Mouse (Mus musculus): ENCODE results near the gene Wdr76.
"Not testable (repeated sequence)": the region's sequence is repeated elsewhere in the genome, so short reads cannot be mapped to it uniquely, and the experiment has no call there.

The Wdr76 gene

DNA sequence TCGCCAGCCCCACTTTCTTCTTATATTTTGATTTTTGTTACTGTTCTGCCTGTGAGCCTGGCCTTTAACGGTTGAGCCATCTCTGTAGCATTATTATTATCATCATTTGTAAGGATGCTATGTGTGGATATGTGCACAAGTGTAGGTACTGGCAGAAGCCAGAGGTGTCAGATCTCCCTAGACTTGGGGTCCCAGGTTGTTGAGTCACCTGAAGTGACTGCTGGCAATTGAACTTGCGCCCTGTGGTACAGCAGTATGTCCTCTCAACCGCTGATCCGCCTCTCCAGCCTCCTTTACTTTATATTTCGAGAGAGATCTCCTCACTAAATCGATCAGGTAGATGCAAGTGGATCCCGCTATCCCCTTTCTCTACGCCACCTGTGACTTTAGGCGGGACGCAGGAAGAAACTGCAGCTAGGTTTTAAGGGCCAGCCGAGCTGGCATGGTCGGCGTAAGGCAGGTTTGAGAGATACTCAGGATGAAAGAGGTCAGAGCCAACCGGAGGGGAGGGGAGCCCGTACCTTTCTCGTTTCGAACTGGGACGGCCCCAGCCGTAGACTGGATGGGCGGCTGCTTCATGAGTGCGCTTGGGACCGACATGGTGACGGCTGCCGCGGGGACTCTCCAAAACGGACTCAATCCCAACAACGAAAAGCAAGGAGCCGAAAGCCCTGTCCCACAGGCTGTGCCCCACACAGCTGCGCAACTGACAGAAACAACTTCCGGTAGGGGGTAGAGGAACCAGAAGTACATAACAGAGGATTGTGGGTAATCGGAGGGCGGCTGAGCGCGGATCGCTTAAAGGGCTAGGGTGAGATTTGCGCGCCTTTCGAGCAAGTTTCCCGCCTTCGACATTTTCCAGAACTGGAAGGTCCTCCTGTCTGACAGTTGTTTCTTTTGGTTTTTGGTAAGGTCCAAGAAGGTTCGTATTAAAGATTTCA is at the start of gene Wdr76, which contains the start of gene Mfap1a:
Wdr76 (plus strand) TSS at position 782 of the 941 bp plus-strand sequence.
Mfap1a (minus strand) TSS at position 724 of the 941 bp plus-strand sequence.
- peak; percentile 89 to 90 for DNase-seq (ENCODE audit: low spot score in 2 of 2)

DNA sequence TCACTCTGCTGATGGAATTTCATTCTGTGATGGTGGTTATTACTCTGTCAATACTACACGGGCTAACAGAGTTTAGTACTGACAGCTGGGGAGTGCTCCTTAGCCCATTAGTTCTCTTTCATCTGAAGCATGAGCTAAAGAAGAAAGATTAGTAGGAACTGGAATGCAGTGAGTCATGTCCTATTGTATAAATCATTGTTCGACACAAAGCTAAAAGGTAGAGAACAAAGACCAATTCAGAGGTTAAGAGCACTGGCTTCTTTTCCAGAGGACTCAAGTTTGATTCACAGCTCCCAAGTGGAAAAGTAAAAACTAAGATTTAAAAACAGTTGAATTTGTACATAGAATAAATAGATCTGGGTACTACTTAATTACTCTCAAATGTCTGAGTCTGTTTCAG is 46.5 kb upstream of the Wdr76 start:
- no peak for DNase-seq (ENCODE audit: low spot score in 2 of 2)

DNA sequence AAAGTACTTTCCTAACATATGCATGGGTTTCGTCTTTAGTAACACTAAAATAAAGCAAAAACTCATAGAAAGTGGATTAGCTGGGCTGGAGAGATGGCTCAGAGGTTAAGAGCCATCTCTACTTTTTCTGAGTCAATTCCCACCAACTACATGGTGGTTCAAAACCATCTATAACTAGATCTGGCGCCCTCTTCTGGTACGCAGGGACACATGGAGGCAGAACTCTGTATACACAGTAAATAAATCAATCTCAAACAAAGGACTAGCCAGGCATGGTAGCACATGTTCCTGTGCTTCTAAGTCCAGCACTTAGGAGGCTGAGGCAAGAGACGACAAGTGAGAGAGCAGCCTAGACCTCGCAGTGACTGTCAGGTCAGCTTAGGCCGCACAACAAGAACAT is 37.5 kb upstream of the Wdr76 start:
- not testable (repeated sequence) for DNase-seq (ENCODE audit: low spot score in 2 of 2)

DNA sequence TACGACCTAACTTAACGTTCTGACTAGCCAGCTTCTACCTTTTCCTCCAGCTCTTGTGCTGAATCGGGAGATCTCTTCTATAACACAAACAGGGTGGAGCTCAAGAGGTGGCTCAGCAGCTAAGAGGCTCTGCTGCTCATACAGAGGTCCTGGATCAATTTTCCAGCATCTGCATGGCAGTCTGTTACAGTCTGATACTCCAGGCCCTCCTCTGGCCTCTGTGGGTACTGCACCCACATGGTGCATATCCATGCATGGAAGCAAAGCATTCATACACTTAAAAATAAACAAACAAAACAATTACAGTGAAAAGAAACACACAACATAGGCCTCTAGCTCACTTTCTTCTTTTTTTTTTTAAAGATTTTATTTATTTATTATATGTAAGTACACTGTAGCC is 33.7 kb upstream of the Wdr76 start:
- DNase-seq (ENCODE audit: low spot score in 2 of 2) = not testable (repeated sequence)

DNA sequence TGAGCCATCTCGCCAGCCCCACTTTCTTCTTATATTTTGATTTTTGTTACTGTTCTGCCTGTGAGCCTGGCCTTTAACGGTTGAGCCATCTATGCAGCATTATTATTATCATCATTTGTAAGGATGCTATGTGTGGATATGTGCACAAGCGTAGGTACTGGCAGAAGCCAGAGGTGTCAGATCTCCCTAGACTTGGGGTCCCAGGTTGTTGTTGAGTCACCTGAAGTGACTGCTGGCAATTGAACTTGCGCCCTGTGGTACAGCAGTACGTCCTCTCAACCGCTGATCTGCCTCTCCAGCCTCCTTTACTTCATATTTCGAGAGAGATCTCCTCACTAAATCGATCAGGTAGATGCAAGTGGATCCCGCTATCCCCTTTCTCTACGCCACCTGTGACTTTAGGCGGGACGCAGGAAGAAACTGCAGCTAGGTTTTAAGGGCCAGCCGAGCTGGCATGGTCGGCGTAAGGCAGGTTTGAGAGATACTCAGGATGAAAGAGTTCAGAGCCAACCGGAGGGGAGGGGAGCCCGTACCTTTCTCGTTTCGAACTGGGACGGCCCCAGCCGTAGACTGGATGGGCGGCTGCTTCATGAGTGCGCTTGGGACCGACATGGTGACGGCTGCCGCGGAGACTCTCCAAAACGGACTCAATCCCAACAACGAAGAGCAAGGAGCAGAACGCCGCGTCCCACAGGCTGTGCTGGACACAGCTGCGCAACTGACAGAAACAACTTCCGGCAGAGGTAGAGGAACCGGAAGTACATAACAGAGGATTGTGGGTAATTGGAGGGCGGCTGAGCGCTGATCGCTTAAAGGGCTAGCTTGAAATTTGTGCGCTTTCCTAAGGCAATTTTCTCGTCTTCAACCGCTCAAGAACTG is 33.0 kb upstream of the Wdr76 start, which contains the start of gene Mfap1b:
Mfap1b (minus strand) TSS at position 767 of the 879 bp plus-strand sequence.
- peak; percentile 89 to 92 for DNase-seq (ENCODE audit: low spot score in 2 of 2)

DNA sequence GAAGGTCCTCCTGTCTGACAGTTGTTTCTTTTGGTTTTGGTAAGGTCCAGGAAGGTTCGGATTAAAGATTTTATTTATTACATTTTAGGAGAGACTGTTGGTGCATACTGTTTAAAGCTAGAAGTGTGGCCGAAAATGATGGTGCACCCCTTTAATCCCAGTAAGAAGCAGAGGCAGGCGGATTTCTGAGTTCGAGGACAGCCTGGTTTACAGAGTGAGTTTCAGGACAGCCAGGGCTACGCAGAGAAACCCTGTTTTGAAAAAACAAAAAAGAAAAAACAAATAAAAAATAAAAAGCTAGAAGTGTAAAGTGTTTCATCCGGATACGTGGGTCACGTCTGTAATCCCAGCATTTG is 32.4 kb upstream of the Wdr76 start:
- DNase-seq (ENCODE audit: low spot score in 2 of 2) = no peak

DNA sequence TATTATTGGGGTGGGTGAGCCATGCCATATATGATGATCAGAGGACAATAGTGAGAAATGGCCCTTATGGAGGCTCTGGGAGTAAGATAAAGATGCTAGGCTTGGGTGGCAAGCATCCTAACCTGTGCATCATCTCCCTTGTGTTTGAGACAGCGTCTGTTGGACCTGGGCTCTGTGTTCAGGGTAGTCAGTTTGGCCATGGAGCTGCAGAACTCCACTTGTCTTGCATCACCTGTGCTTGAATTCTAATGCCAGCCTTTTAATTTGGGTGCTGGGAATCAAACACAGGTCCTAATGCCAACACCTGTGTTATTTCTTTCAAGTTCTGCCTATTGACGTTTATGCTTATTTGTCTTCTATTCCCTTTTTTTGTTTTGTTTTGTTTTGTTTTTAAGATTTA is 31.2 kb upstream of the Wdr76 start:
- DNase-seq (ENCODE audit: low spot score in 2 of 2) = not testable (repeated sequence)

DNA sequence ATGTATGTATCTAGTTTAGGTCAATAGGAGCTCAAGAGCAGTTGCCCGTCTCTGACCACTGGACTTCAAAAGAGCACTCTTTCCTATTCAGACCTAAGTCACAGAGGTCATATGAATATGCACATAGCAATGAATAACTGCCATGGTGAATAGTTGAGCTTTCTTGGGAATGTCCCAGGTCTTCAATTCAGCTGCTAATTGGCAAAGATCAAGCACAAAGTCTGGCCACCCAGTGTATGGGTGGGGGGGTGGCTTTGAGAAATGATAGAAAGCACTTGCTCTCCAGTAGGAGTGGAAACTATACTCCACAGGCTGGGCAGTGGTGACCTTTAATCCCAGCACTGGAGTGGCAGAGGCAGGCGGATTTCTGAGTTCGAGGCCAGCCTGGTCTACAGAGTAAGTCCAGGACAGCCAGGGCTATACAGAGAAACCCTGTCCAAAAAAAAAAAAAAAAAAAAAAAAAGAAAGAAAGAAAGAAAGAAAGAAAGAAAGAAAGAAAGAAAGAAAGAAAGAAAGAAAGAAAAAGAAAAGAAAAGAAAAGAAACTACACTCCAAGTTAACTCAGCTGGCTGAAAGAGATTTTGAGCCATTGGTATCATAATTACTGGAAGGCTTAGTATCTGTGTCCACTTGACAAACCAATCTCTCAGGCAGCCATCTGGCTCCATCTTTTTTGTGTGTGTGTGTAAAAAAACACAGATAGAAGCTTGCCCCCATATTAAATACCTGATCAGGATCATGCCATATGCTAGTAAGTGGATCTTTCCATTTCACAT is 28.8 kb upstream of the Wdr76 start:
- DNase-seq (ENCODE audit: low spot score in 2 of 2) = no peak

DNA sequence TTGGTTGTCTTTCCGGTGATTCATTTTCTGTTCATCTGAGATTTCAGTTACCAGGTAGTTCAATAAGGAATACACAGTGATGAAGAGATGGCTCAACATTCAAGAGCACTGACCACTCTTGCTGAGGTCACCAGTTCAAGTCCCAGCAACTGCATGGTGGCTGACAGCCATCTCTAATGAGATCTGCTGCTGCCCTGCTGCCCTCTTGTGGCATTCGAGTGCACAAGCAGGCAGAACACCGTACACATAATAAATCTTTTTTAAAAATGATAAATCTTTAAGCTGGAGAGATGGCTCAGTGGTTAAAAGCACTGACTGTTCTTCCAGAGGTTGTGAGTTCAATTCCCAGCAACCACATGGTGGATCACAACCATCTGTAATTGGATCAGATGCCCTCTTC is 26.0 kb upstream of the Wdr76 start:
- DNase-seq (ENCODE audit: low spot score in 2 of 2) = no peak

DNA sequence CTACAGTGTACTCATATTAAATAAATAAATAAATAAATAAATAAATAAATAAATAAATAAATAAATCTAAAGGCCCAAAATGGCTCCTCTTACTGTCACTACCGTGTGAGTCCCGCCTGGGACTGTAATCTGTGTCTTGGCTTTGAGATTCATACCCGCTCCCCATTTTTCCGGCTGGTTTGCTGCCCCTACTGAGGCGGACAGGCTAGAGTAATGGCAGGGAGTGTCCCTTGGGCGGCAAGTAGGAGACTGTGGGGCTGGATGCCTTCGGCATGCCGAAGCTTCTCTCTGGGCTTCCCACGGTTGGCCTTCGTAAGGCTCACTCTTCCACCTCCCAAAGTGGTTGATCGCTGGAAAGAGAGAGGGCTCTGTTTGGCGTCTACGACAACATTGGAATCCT is 25.6 kb upstream of the Wdr76 start:
- not testable (repeated sequence) for DNase-seq (ENCODE audit: low spot score in 2 of 2)

DNA sequence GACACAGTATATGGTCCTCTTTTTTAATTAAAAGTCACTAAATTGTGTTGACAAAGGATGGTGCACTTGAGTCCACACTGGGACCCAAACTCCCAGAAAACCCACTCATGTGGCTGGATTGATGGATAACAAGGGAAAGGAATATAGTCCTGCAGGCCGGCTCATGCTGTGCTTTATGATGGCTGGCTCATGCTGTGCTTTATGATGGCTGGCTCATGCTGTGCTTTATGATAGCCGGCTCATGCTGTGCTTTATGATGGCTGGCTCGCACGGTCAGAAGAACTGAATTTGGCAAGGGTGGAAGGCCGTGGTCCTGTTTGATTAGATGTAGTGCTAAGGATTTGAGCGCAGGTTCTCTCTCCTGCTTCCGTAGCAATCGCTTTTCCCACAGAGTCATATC is 22.9 kb upstream of the Wdr76 start:
- no peak for DNase-seq (ENCODE audit: low spot score in 2 of 2)

DNA sequence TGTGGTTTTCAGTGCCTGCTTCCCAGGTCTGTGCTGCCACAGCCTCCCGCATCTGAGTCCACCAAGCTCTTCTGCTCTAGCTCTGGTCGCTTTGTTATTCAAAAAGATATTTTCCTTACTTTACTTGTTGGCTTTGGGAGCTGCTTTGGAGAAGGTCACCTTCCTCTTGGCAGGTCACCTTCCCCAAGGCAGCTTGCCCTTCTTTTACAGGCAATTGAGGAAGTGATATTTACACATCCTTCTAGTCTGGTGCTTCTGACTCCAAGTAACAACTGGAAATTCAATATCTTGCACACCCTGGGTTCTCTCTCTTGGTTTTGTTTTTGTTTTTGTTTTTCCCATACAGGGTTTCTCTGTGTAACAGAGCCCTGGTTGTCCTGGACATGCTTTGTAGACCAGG is 22.1 kb upstream of the Wdr76 start:
- not testable (repeated sequence) for DNase-seq (ENCODE audit: low spot score in 2 of 2)

DNA sequence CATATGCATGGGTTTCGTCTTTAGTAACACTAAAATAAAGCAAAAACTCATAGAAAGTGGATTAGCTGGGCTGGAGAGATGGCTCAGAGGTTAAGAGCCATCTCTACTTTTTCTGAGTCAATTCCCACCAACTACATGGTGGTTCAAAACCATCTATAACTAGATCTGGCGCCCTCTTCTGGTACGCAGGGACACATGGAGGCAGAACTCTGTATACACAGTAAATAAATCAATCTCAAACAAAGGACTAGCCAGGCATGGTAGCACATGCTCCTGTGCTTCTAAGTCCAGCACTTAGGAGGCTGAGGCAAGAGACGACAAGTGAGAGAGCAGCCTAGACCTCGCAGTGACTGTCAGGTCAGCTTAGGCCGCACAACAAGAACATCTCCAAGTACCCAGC is 5.0 kb upstream of the Wdr76 start:
- not testable (repeated sequence) for DNase-seq (ENCODE audit: low spot score in 2 of 2)

DNA sequence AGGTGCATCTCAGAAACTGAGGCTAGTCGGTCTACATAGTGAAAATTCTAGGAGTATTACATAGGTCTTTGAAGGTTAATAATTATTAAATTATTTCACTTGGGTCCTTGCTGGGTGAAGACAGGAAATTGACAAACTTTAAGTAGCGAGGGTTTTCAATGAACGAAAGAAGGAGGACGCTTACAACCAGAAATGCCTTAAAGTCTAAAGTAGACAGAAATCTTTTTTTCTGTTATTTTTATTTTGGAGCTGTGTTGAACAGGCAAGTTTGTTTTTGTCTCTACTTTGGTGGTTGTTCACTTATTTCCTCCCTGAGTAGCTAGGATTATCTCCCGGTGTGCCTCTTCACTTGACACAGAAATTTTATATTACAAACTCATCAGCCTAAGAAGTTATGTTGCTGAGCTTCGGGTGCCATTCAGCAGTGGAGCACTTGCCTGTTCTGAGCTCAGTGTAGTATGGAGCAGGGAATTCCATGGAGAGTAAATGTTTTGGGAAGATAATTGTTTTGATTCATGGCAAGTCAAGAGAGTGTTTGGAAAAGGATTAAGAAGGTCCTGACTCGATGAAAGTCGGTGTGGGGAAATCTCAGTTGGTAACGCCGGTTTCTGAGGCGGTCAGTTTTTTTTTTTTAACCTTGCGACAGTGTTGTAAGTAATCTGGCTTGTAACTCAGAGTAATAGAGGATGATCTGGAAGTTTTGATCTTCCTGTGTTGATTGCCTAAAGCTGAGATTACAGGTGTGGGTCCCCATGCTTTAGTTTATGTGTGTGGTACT is 839 bp downstream of the Wdr76 start:
- no peak for DNase-seq (ENCODE audit: low spot score in 2 of 2)

DNA sequence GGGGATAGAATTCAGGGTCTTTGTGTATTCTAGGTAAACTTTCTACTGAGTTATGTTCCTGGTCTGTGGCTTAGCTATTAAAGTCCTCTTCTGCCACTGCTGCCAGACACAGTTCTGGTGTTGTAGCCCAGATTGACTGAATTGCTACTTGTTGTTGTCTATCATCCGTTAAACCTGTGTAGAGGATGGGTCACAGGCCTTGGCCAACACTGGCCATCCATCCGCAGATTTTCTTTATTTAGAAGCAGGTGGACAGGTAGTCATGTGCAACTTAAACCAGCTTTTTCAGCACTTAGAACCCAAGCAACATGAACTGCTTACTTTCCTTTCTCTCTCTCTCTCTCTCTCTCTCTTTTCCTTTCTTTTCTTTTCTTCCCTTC is 1.4 kb downstream of the Wdr76 start:
- DNase-seq (ENCODE audit: low spot score in 2 of 2) = no peak

DNA sequence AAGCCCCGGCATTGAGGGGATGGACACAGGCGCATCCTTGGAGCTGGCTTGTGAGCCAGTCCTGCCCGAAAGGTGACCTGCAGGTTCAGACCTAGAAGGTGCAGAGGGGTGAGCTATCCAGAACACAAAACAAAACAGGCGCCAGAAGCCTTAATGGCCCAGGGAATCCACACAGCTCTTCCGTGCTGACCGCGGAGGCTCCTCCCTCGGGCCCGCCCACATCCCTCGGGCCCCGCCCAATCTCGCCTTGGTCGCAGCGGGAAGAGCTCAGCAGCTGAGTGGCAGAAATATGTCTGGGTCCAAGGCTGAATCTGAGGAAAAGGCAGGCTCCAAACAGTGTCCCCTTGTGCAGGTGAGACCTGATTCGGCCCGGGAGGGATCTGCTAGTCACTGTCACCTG is 3.1 kb downstream of the Wdr76 start:
- peak; percentile 60 to 71 for DNase-seq (ENCODE audit: low spot score in 2 of 2)

DNA sequence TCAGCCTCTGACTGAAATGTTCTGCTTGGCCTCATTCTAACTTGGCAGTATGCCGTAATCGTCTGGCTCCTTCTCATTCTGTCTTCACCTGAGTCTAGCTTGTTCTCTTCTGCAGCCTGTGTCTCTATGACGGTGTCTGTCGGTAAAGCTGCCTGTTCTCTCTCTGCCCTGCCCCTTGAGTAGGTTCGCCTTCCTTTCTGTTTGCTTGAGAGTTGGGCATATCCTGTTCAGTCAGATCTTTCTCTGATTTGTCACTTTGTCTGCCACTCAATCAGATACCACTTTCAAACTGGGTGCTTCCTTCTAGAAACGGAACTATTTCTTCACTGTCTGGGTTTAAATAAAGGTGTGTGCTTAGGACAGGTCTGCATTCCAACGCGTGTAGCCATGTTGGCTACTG is 4.9 kb downstream of the Wdr76 start:
- no peak for DNase-seq (ENCODE audit: low spot score in 2 of 2)

DNA sequence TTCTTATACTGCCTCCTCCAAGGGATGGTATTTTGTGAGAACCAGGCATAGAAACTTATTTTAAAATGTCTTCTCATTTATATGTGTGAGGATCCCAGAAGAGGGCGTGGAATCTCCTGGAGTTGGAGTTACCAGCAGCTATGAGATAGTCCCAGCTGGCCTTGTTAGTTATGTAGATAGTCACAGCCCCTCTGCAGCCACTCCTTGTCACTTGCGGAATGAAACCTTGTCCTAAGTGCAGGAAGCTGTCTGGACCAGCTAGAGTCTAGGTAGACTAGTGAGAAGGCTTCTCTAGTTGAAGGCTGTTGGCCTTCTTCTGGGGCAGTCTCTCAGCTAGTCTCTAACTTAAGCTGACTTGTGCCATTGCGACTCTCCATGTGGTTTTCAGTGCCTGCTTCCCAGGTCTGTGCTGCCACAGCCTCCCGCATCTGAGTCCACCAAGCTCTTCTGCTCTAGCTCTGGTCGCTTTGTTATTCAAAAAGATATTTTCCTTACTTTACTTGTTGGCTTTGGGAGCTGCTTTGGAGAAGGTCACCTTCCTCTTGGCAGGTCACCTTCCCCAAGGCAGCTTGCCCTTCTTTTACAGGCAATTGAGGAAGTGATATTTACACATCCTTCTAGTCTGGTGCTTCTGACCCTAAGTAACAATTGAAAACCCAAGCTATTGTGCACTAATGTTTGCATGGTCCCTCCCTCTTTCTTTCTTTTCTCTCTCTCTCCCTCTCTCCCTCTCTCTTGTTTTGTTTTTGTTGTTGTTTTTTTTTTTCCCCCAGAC is 6.7 kb downstream of the Wdr76 start:
- not testable (repeated sequence) for DNase-seq (ENCODE audit: low spot score in 2 of 2)

DNA sequence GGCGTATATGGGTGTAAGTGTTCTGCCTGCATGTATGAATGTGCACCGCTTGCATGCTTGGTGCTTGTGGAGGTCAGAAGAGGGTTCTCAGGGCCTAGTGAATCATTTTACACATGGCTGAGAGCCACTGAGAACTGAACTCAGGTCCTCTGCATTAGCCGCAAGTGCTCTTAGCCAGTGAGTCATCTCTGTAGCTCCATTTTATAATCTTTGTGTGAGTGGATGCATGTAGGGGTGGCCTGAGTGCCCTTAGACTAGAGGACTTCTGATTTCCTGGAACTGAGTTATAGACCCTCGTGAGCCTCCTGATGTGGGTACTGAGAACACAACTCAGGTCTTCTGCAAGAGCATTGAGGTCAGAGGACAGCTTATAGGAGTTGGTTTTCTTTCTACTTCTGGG is 7.7 kb downstream of the Wdr76 start:
- DNase-seq (ENCODE audit: low spot score in 2 of 2) = no peak

DNA sequence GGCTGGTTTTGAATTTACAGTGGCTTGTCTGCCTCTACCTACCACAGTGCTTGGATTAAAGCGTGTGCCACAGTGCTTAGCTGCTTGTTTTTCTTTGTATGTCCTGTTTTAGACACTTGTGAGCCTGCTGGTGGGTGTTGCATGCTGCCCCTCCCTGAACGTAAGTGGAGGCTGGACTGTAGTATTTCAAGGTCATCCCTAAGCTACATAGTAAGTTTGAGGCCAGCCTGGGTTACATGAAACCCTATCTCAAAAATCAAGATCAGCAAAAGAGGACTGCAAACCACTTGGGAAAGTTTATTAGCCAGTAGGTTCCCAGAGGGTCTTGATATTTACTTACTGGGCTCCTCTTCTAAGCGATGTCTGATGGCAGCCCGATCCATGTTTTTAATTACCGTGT is 11.6 kb downstream of the Wdr76 start:
- DNase-seq (ENCODE audit: low spot score in 2 of 2) = no peak

All from right cerebral cortex, postnatal 10 days (tissue).